Mouse (Mus musculus) kidney, adult 2 months (tissue): ENCODE data around the gene Acvr1. TPM values are rescaled to one million over a fixed set of nuclear protein-coding genes. Genes with fewer than 3 reads are reported as not detected.
A peak's percentile ranks its signal among the peaks of the same experiment; 100 is the strongest.

Experiments
- DNase-seq: peaks from one replicate; pipeline ENCODE4 v3.0.0; 2021
- H3K27ac ChIP-seq: fragments of 200-500 bp; 2 replicates; pipeline ENCODE4 v1.5.1; 2012; ENCODE audit warnings: low read depth, low read length, control low read depth, inconsistent platforms; ENCODE audit not compliant: insufficient read depth
- H3K27me3 ChIP-seq: fragments of 200-500 bp; replicated peaks from 2 replicates; pipeline ENCODE4 v1.6.1; 2012; ENCODE audit warnings: mild to moderate bottlenecking, moderate library complexity, low read length, inconsistent platforms; ENCODE audit not compliant: control insufficient read depth, insufficient read depth
- H3K36me3 ChIP-seq: fragments of 200-500 bp; 2 replicates; pipeline ENCODE4 v1.6.1; 2012; ENCODE audit warnings: mild to moderate bottlenecking, moderate library complexity, low read length, inconsistent platforms; ENCODE audit not compliant: control insufficient read depth, insufficient read depth
- H3K4me1 ChIP-seq: fragments of 200-500 bp; 2 replicates; pipeline ENCODE4 v1.6.1; 2011; ENCODE audit warnings: low read length; ENCODE audit not compliant: control insufficient read depth, insufficient read depth
- H3K4me3 ChIP-seq: fragments of 200-500 bp; 2 replicates; pipeline ENCODE4 v1.5.1; 2011; ENCODE audit warnings: mild to moderate bottlenecking, low read depth, low read length, control low read depth; ENCODE audit not compliant: insufficient read depth
- CTCF ChIP-seq: fragments of 200-500 bp; conservative IDR thresholded peaks from 2 replicates; pipeline ENCODE4 v1.5.1; 2011; ENCODE audit warnings: low read depth, mild to moderate bottlenecking, control low read depth, low read length, moderate library complexity, mixed read lengths; ENCODE audit not compliant: insufficient read depth, insufficient read length
- POLR2A ChIP-seq: fragments of 200-500 bp; IDR thresholded peaks from one replicate; pipeline ENCODE4 v1.6.1; 2011; ENCODE audit warnings: low read depth, low read length, control low read depth
- WGBS: fragments of 180-500 bp; shearing (Covaris S2); methylation state at CpG from one replicate; pipeline ENCODE4 v1.1.7; 2018; 5-methylcytosine and 5-hydroxymethylcytosine counted together
- polyA plus RNA-seq: library from polyadenylated mRNA; depleted of rRNA; stranded (reverse); fragments of >200 nt; gene quantifications from 2 replicates; pipeline ENCODE4 v1.2.3, GENCODE M21; 2012

Gene Acvr1
- polyA plus RNA-seq, 1 experiment, result 6.3 TPM

GRCm38 (mm10) chr2:58377417-58378130 lies 189.4 kb downstream of the Acvr1 start:
- no peak overlapping the region for H3K27ac ChIP-seq
- H3K4me1 ChIP-seq, result no peaks in the 10 kb centered on the region
- no peak overlapping the region for H3K4me3 ChIP-seq
- H3K36me3 ChIP-seq, result no peaks in the 10 kb centered on the region
- no peaks in the 10 kb centered on the region for H3K27me3 ChIP-seq
- WGBS, result 56% methylated on average over 9 of the region's 9 CpGs
- no peak for DNase-seq
- TF ChIP-seq CTCF (no peak), POLR2A (no peak)

- no peak overlapping the region for H3K4me3 ChIP-seq
- WGBS, result 81% methylated on average over 3 of the region's 3 CpGs
- H3K36me3 ChIP-seq, result no peaks in the 10 kb centered on the region
- H3K27ac ChIP-seq, result no peak overlapping the region
- TF ChIP-seq POLR2A, result no peak
- no peak for TF ChIP-seq CTCF
- no peaks in the 10 kb centered on the region for H3K4me1 ChIP-seq
- no peak for DNase-seq
- no peaks in the 10 kb centered on the region for H3K27me3 ChIP-seq
Observed at GRCm38 (mm10) chr2:58366196-58366595, 200.8 kb downstream of the Acvr1 start.

GRCm38 (mm10) chr2:58361361-58362046 lies 205.5 kb downstream of the Acvr1 start:
- WGBS, result 93% methylated on average over 3 of the region's 3 CpGs
- H3K27ac ChIP-seq, result no peak overlapping the region
- H3K27me3 ChIP-seq, result peaks cover 2% of the 10 kb centered on the region; the same call in 1 of the 2 replicates
- H3K4me1 ChIP-seq, result 0 out of 2 replicates have a peak, but pooled peaks cover 5% of the 10 kb centered on the region
- no peak for TF ChIP-seq POLR2A
- TF ChIP-seq CTCF, result no peak
- H3K36me3 ChIP-seq, result no peaks in the 10 kb centered on the region
- H3K4me3 ChIP-seq, result no peak overlapping the region
- DNase-seq, result no peak

- Histone ChIP-seq H3K4me3 (no peak overlapping the region), H3K36me3 (no peaks in the 10 kb centered on the region), H3K4me1 (0 out of 2 replicates have a peak, but pooled peaks cover 5% of the 10 kb centered on the region), H3K27me3 (peaks cover 2% of the 10 kb centered on the region; the same call in 1 of the 2 replicates), H3K27ac (no peak overlapping the region)
- no peak for DNase-seq
- 25% methylated on average over 3 of the region's 3 CpGs for WGBS
- TF ChIP-seq CTCF (no peak), POLR2A (no peak)
Observed at GRCm38 (mm10) chr2:58358132-58358460, 208.9 kb downstream of the Acvr1 start.

GRCm38 (mm10) chr2:58357414-58358131 lies 209.4 kb downstream of the Acvr1 start, which contains the start of gene Acvr1c:
TSS of gene Acvr1c (minus strand) at chr2:58357895.
- peaks cover 2% of the 10 kb centered on the region; the same call in 1 of the 2 replicates for H3K27me3 ChIP-seq
- 0 out of 2 replicates have a peak, but pooled peaks cover 5% of the 10 kb centered on the region for H3K4me1 ChIP-seq
- no peak for TF ChIP-seq POLR2A
- TF ChIP-seq CTCF, result no peak
- no peak within 1 kb of the TSS for H3K27ac ChIP-seq
- no peaks in the 10 kb centered on the region for H3K36me3 ChIP-seq
- H3K4me3 ChIP-seq, result peak within 1 kb of the TSS; percentile 40
- under 1% methylated on average over 61 of the region's 65 CpGs for WGBS
- peak; percentile 24 for DNase-seq

- H3K36me3 ChIP-seq, result no peaks in the 10 kb centered on the region
- no peak overlapping the region for H3K27ac ChIP-seq
- H3K4me3 ChIP-seq, result peak overlapping the region; percentile 40
- WGBS, result 1% methylated on average over 7 of the region's 7 CpGs
- peaks cover 2% of the 10 kb centered on the region; the same call in 1 of the 2 replicates for H3K27me3 ChIP-seq
- H3K4me1 ChIP-seq, result 0 out of 2 replicates have a peak, but pooled peaks cover 5% of the 10 kb centered on the region
- no peak for TF ChIP-seq CTCF
- TF ChIP-seq POLR2A, result no peak
- no peak for DNase-seq
Observed at GRCm38 (mm10) chr2:58357068-58357413, 209.9 kb downstream of the Acvr1 start.
